Mouse (Mus musculus) heart, embryonic 11.5 days (tissue): Measurements from ENCODE around the gene Acot4. TPM values are rescaled to one million over a fixed set of nuclear protein-coding genes. Genes with fewer than 3 reads are reported as not detected.
"Not testable (repeated sequence)": the region's sequence is repeated elsewhere in the genome, so short reads cannot be mapped to it uniquely, and the experiment has no call there.

Source experiments
- ATAC-seq: fragments of 200-750 bp; cut with Nextera tagmentation; replicated peaks from 2 replicates; pipeline ENCODE4 v1.8.0; 2017; ENCODE audit warnings: moderate library complexity; ENCODE audit not compliant: insufficient number of reproducible peaks, low FRiP score, low TSS enrichment
- H3K27ac ChIP-seq: fragments of 300-500 bp; sonication (generic); 2 replicates; pipeline ENCODE4 v1.5.1; 2014; ENCODE audit warnings: mild to moderate bottlenecking, low read depth, low read length
- H3K27me3 ChIP-seq: fragments of 300-500 bp; sonication (generic); 2 replicates; pipeline ENCODE4 v1.6.1; 2014; ENCODE audit warnings: mild to moderate bottlenecking, low read length, mixed read lengths; ENCODE audit not compliant: control insufficient read depth, insufficient read depth
- H3K36me3 ChIP-seq: fragments of 300-500 bp; sonication (generic); 2 replicates; pipeline ENCODE4 v1.6.1; 2014; ENCODE audit warnings: mild to moderate bottlenecking, low read length, moderate library complexity, mixed read lengths; ENCODE audit not compliant: control insufficient read depth, insufficient read depth
- H3K4me1 ChIP-seq: fragments of 300-500 bp; sonication (generic); 2 replicates; pipeline ENCODE4 v1.6.1; 2014; ENCODE audit warnings: low read length; ENCODE audit not compliant: control insufficient read depth, insufficient read depth
- H3K4me2 ChIP-seq: fragments of 300-500 bp; sonication (generic); 2 replicates; pipeline ENCODE4 v1.6.1; 2014; ENCODE audit warnings: mild to moderate bottlenecking, moderate library complexity
- H3K4me3 ChIP-seq: fragments of 300-500 bp; sonication (generic); 2 replicates; pipeline ENCODE4 v1.5.1; 2014; ENCODE audit warnings: low read depth, low read length
- H3K9ac ChIP-seq: fragments of 300-500 bp; sonication (generic); 2 replicates; pipeline ENCODE4 v1.6.1; 2014; ENCODE audit warnings: mild to moderate bottlenecking, low read depth, low read length, moderate library complexity
- H3K9me3 ChIP-seq: fragments of 300-500 bp; sonication (generic); replicated peaks from 2 replicates; pipeline ENCODE4 v1.6.1; 2016; ENCODE audit warnings: low read length; ENCODE audit not compliant: control insufficient read depth
- WGBS: fragments of 180-500 bp; shearing (Covaris S2); extraction: QIAGEN DNeasy Blood & Tissue Kit; methylation state at CpG from one replicate; pipeline ENCODE4 v1.1.7; 2014; ENCODE audit not compliant: insufficient replicate concordance; 5-methylcytosine and 5-hydroxymethylcytosine counted together
- polyA plus RNA-seq: library from polyadenylated mRNA; unstranded; fragments of >200 nt; fragmentation: Nextera tagmentation; extraction: Ambion mirVana; gene quantifications from 2 replicates; pipeline ENCODE4 v1.2.1, GENCODE M21; 2014

The Acot4 gene
- polyA plus RNA-seq, 1 experiment from 2014 or later: 0.43 TPM

- Histone ChIP-seq H3K4me1 (peaks cover 7% of the 10 kb centered on the region; the same call in 1 of the 2 replicates), H3K9ac (no peak overlapping the region), H3K9me3 (no peaks in the 10 kb centered on the region), H3K27me3 (no peaks in the 10 kb centered on the region), H3K36me3 (no peaks in the 10 kb centered on the region), H3K27ac (no peak overlapping the region), H3K4me2 (no peak overlapping the region), H3K4me3 (no peak overlapping the region)
- no peak for ATAC-seq
- WGBS: 94% methylated on average over 10 of the region's 12 CpGs
These were observed 29.9 kb upstream of the Acot4 start for GRCm38 (mm10) chr12:84008251-84008650.

- H3K9ac ChIP-seq: no peak overlapping the region
- H3K9me3 ChIP-seq: no peaks in the 10 kb centered on the region
- no peaks in the 10 kb centered on the region for H3K36me3 ChIP-seq
- 0 out of 2 replicates have a peak overlapping the region, but pooled peaks have one; percentile 50 for H3K27ac ChIP-seq
- no peak overlapping the region for H3K4me3 ChIP-seq
- peak overlapping the region; percentile 64 for H3K4me2 ChIP-seq
- peaks cover 7% of the 10 kb centered on the region; the same call in 1 of the 2 replicates for H3K4me1 ChIP-seq
- 57% methylated on average over 8 of the region's 8 CpGs for WGBS
- H3K27me3 ChIP-seq: no peaks in the 10 kb centered on the region
- no peak for ATAC-seq
These were observed 29.4 kb upstream of the Acot4 start for GRCm38 (mm10) chr12:84008729-84009128.

GRCm38 (mm10) chr12:84009171-84009965 is 28.8 kb upstream of the Acot4 start, which contains the start of gene Acot1:
Gene Acot1 (plus strand): TSS chr12:84009490.
- peak within 1 kb of the TSS; percentile 46 for H3K4me3 ChIP-seq
- 0 out of 2 replicates have a peak within 1 kb of the TSS, but pooled peaks have one; percentile 50 for H3K27ac ChIP-seq
- not testable (repeated sequence) for H3K36me3 ChIP-seq, H3K9me3 ChIP-seq, H3K4me1 ChIP-seq, H3K27me3 ChIP-seq
- H3K4me2 ChIP-seq: peak within 1 kb of the TSS; percentile 64
- WGBS: 2% methylated on average over 53 of the region's 70 CpGs
- H3K9ac ChIP-seq: peak within 1 kb of the TSS; percentile 69
- ATAC-seq: peak; percentile 65; the same call in 1 of the 2 replicates

- Histone ChIP-seq H3K4me1 (peaks cover 7% of the 10 kb centered on the region; the same call in 1 of the 2 replicates), H3K27me3 (no peaks in the 10 kb centered on the region), H3K4me3 (peak overlapping the region; percentile 46; the same call in 1 of the 2 replicates), H3K36me3 (no peaks in the 10 kb centered on the region), H3K4me2 (peak overlapping the region; percentile 64), H3K27ac (no peak overlapping the region), H3K9me3 (no peaks in the 10 kb centered on the region), H3K9ac (no peak overlapping the region)
- 76% methylated on average over 3 of the region's 3 CpGs for WGBS
- no peak for ATAC-seq
These were observed 28.0 kb upstream of the Acot4 start for GRCm38 (mm10) chr12:84010201-84010600.

- no peak overlapping the region for H3K4me3 ChIP-seq
- no peak for ATAC-seq
- H3K9ac ChIP-seq: no peak overlapping the region
- no peaks in the 10 kb centered on the region for H3K27me3 ChIP-seq
- H3K27ac ChIP-seq: no peak overlapping the region
- H3K4me2 ChIP-seq: peak overlapping the region; percentile 2; the same call in 1 of the 2 replicates
- H3K9me3 ChIP-seq: no peaks in the 10 kb centered on the region
- 65% methylated on average over 12 of the region's 12 CpGs for WGBS
- H3K36me3 ChIP-seq: no peaks in the 10 kb centered on the region
- peaks cover 7% of the 10 kb centered on the region; the same call in 1 of the 2 replicates for H3K4me1 ChIP-seq
These were observed 26.7 kb upstream of the Acot4 start for GRCm38 (mm10) chr12:84011251-84012040.

- no peak for ATAC-seq
- 70% methylated on average over 6 of the region's 6 CpGs for WGBS
- no peak overlapping the region for H3K27ac ChIP-seq
- H3K27me3 ChIP-seq: no peaks in the 10 kb centered on the region
- no peaks in the 10 kb centered on the region for H3K9me3 ChIP-seq
- no peak overlapping the region for H3K4me3 ChIP-seq
- no peaks in the 10 kb centered on the region for H3K36me3 ChIP-seq
- H3K9ac ChIP-seq: no peak overlapping the region
- H3K4me1 ChIP-seq: peaks cover 7% of the 10 kb centered on the region; the same call in 1 of the 2 replicates
- no peak overlapping the region for H3K4me2 ChIP-seq
These were observed 25.0 kb upstream of the Acot4 start for GRCm38 (mm10) chr12:84013130-84013529.

- H3K9ac ChIP-seq: no peak overlapping the region
- peaks cover 5% of the 10 kb centered on the region; the same call in 1 of the 2 replicates for H3K4me1 ChIP-seq
- no peaks in the 10 kb centered on the region for H3K27me3 ChIP-seq
- no peak for ATAC-seq
- no peak overlapping the region for H3K4me2 ChIP-seq
- no peak overlapping the region for H3K27ac ChIP-seq
- no peak overlapping the region for H3K4me3 ChIP-seq
- H3K36me3 ChIP-seq: no peaks in the 10 kb centered on the region
- WGBS: 90% methylated on average over 7 of the region's 7 CpGs
- H3K9me3 ChIP-seq: no peaks in the 10 kb centered on the region
These were observed 24.5 kb upstream of the Acot4 start for GRCm38 (mm10) chr12:84013701-84014100.

- not testable (repeated sequence) for H3K4me3 ChIP-seq, H3K36me3 ChIP-seq, H3K9ac ChIP-seq, H3K4me1 ChIP-seq, H3K27ac ChIP-seq, H3K27me3 ChIP-seq, H3K9me3 ChIP-seq, H3K4me2 ChIP-seq
- ATAC-seq: 0 out of 2 replicates have a peak, but pooled peaks have one; percentile 18
- 42% methylated on average over 7 of the region's 7 CpGs for WGBS
These were observed 17.7 kb upstream of the Acot4 start for GRCm38 (mm10) chr12:84020528-84020927.
